Mouse (Mus musculus): ENCODE measurements at regions not wholly inside any gene's neighbourhood (a gene's known extent, or its start where the extent isn't known, plus 50 kb on each side); places are given as distances from the start of the nearest gene placed in this dataset.

GRCm38 (mm10) chr1:76933460-76933859 lies 581.4 kb downstream of the Epha4 start:
- H3K4me1 ChIP-seq: no peaks in the 10 kb centered on the region

DNA sequence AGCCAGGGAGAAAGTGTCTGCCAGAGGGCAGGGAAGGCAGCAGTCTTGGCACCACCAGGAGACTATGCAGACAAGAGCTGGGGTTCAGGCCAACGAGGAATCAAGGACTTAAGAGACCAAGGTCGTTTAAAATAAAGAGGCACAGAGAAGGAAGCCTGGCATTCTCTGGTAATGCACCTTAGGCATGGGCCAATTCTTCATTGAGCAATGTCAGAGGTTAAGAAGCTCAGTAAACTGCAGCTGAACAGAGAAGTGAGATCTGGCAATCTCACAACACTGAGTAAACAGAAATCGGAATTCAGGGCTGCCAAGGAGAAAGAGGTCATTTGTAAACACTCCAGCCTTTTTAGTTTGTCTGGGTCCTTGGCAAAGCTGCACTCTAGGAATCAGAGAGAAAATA lies 572.2 kb downstream of the Epha4 start:
- ATAC-seq (ENCODE audit: insufficient number of reproducible peaks, low FRiP score, low TSS enrichment, low read depth): no peak
- Histone ChIP-seq H3K27ac (no peak overlapping the region), H3K4me3 (no peak overlapping the region), H3K4me1 (no peaks in the 10 kb centered on the region), H3K9me3 (no peaks in the 10 kb centered on the region), H3K36me3 (no peaks in the 10 kb centered on the region), H3K4me2 (no peak overlapping the region), H3K27me3 (no peaks in the 10 kb centered on the region), H3K9ac (no peak overlapping the region)
- WGBS: 28% methylated on average over 3 of the region's 3 CpGs

More at GRCm38 (mm10) chr1:76933460-76933859, 581.4 kb downstream of the Epha4 start:
- H3K27ac ChIP-seq: no peak overlapping the region
- WGBS: 73% methylated on average over 4 of the region's 4 CpGs
- no peaks in the 10 kb centered on the region for H3K36me3 ChIP-seq
- no peak overlapping the region for H3K9ac ChIP-seq
- no peak for ATAC-seq (ENCODE audit: insufficient number of reproducible peaks, low FRiP score, low TSS enrichment, low read depth)
- no peaks in the 10 kb centered on the region for H3K9me3 ChIP-seq
- H3K27me3 ChIP-seq: no peaks in the 10 kb centered on the region
- no peak overlapping the region for H3K4me3 ChIP-seq
- H3K4me2 ChIP-seq: no peak overlapping the region

GRCm38 (mm10) chr1:76944046-76944445 lies 570.8 kb downstream of the Epha4 start:
- H3K4me3 ChIP-seq: no peak overlapping the region
- 44% methylated on average over 4 of the region's 4 CpGs for WGBS
- no peak for ATAC-seq (ENCODE audit: insufficient number of reproducible peaks, low FRiP score, low TSS enrichment, low read depth)
- H3K36me3 ChIP-seq: no peaks in the 10 kb centered on the region
- no peaks in the 10 kb centered on the region for H3K4me1 ChIP-seq
- H3K9me3 ChIP-seq: no peaks in the 10 kb centered on the region
- H3K27me3 ChIP-seq: no peaks in the 10 kb centered on the region
- no peak overlapping the region for H3K9ac ChIP-seq
- H3K4me2 ChIP-seq: no peak overlapping the region
- no peak overlapping the region for H3K27ac ChIP-seq

- Histone ChIP-seq H3K27ac (no peak overlapping the region), H3K4me2 (no peak overlapping the region), H3K27me3 (no peaks in the 10 kb centered on the region), H3K36me3 (no peaks in the 10 kb centered on the region), H3K9me3 (no peaks in the 10 kb centered on the region), H3K9ac (no peak overlapping the region), H3K4me1 (no peaks in the 10 kb centered on the region), H3K4me3 (no peak overlapping the region)
- ATAC-seq (ENCODE audit: insufficient number of reproducible peaks, low FRiP score, low TSS enrichment, low read depth): no peak
Measured at GRCm38 (mm10) chr1:76955031-76955430, 559.9 kb downstream of the Epha4 start.

DNA sequence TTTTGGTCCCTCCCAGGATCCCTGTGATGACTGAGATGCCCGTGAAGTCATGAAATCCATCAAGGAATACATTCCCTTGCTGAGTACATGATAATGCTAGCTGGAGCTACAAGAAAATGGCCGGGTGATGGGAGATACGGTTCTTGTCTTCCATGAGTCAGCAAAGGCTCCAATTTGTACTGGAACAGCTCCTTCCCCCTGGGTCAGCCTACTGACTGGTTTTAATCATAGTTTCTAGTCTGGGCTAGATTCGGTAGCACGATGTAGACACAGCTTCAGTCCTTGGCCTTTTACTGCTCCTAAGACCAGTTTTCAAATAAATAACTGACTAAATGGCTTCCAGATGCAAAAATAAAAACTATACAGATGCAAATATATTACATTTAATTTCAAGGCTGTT lies 557.5 kb downstream of the Epha4 start:
- Histone ChIP-seq H3K9ac (no peak overlapping the region), H3K4me1 (no peaks in the 10 kb centered on the region), H3K36me3 (no peaks in the 10 kb centered on the region), H3K27ac (no peak overlapping the region), H3K9me3 (no peaks in the 10 kb centered on the region), H3K4me3 (no peak overlapping the region), H3K4me2 (no peak overlapping the region), H3K27me3 (no peaks in the 10 kb centered on the region)
- ATAC-seq (ENCODE audit: insufficient number of reproducible peaks, low FRiP score, low TSS enrichment, low read depth): no peak
- WGBS: 47% methylated on average over 5 of the region's 5 CpGs

- no peak for ATAC-seq (ENCODE audit: insufficient number of reproducible peaks, low FRiP score, low TSS enrichment, low read depth)
- H3K36me3 ChIP-seq: no peaks in the 10 kb centered on the region
- no peak overlapping the region for H3K4me2 ChIP-seq
- no peak overlapping the region for H3K4me3 ChIP-seq
- no peaks in the 10 kb centered on the region for H3K9me3 ChIP-seq
- no peaks in the 10 kb centered on the region for H3K27me3 ChIP-seq
- WGBS: 51% methylated on average over 4 of the region's 4 CpGs
- H3K27ac ChIP-seq: no peak overlapping the region
- H3K4me1 ChIP-seq: no peaks in the 10 kb centered on the region
- H3K9ac ChIP-seq: no peak overlapping the region
Measured at GRCm38 (mm10) chr1:76958706-76959105, 556.2 kb downstream of the Epha4 start.

DNA sequence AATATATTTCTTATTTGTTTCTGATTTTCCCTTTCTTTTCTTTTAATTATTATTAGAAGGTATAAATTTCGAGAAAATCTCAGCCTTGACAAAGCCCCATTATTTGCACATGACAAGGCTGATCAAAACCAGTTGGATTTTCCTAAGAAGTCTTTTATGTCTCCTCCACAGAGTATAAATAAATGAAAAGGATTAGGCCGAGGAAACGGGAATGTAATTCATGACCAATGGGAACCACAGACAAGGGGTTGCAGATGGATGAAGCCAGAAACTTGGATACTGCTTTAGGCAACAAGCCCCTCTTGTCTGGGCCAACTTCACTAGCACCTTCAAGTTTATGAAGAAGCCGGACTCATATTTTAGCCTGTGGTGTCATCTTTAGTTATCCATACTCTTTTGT lies 542.4 kb downstream of the Epha4 start:
- Histone ChIP-seq H3K27ac (no peak overlapping the region), H3K4me2 (no peak overlapping the region), H3K9me3 (no peaks in the 10 kb centered on the region), H3K4me1 (peaks cover 4% of the 10 kb centered on the region; the same call in 1 of the 2 replicates), H3K4me3 (no peak overlapping the region), H3K9ac (no peak overlapping the region), H3K36me3 (no peaks in the 10 kb centered on the region), H3K27me3 (no peaks in the 10 kb centered on the region)
- WGBS: 51% methylated on average over 4 of the region's 4 CpGs
- ATAC-seq (ENCODE audit: insufficient number of reproducible peaks, low FRiP score, low TSS enrichment, low read depth): no peak

DNA sequence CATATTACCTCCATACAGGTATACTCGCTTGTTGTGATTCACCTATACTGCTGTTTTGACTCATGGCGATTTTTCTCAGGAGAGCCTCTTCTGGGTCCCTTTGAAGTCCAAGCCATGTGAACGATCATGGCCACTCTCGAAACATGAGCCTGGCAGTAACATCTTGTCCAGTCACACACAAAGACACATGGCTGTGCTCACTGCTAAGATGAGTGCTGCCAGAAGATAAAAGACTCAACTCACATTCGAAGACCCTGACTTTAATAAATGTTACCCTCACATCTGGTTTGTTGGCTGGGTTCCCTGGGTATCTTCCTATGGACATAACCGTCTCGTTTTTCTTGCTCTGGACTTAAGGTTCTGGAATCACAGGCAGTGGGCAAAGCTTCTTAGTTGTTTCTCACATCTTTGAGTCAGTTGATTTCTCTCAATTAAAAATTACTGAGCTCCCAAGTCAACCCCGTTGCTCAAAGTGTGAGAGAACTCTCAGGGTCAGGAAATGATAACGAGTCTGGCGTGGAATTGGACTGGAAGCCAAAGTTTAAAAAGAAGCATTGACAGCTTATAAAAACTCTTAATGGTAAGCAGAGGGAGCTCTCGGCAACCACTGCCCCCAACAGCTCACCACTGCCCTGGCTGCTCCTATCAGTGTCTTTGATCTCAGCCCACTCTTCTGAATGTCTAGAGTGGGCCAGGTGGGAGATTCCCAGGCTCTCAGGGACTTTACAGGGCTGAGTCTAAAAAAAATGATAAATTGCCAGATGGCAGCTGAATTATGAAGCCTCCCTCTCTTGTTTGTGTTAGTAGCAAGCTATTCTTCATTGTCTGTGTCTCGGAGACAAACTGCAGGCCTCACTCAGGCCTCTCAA lies 539.6 kb downstream of the Epha4 start:
- Histone ChIP-seq H3K27ac (no peak overlapping the region), H3K27me3 (no peaks in the 10 kb centered on the region), H3K9ac (no peak overlapping the region), H3K4me3 (no peak overlapping the region), H3K9me3 (no peaks in the 10 kb centered on the region), H3K36me3 (no peaks in the 10 kb centered on the region), H3K4me1 (peaks cover 4% of the 10 kb centered on the region; the same call in 1 of the 2 replicates), H3K4me2 (no peak overlapping the region)
- ATAC-seq (ENCODE audit: insufficient number of reproducible peaks, low FRiP score, low TSS enrichment, low read depth): no peak
- 50% methylated on average over 12 of the region's 12 CpGs for WGBS

DNA sequence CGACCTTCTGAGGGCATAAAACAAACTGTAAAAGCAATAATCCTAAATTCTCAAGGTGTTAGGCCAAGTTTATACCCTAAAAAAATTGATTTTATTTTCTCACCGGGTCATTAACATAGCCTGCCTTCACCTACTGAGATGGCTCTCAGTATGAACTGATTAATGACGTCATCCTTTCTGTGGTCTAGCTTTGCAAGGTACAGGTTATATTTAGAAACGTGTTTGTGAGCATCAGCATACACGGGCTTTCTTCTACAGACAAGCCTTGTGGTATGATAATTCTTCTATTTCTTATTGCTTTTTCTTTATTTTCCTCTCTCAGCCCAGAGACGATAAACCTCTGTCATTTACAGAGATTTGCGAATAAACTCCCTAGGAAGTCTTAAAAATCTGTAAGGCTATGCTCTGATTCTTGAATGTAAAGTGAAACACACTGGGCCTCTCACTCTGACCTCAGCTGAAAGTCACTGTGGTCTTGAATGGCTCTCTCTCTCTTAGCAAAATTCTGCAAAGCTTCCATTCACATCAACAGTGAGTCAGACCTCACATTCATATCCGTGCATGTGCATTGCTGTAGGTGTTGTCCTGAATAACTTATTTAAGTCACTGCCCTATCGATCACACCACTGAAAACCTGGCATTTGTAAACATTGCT lies 534.3 kb downstream of the Epha4 start:
- H3K4me3 ChIP-seq: no peak overlapping the region
- H3K36me3 ChIP-seq: no peaks in the 10 kb centered on the region
- H3K9ac ChIP-seq: no peak overlapping the region
- no peaks in the 10 kb centered on the region for H3K9me3 ChIP-seq
- no peak for ATAC-seq (ENCODE audit: insufficient number of reproducible peaks, low FRiP score, low TSS enrichment, low read depth)
- H3K4me2 ChIP-seq: no peak overlapping the region
- no peak overlapping the region for H3K27ac ChIP-seq
- no peaks in the 10 kb centered on the region for H3K27me3 ChIP-seq
- WGBS: 47% methylated on average over 9 of the region's 9 CpGs
- peaks cover under 1% of the 10 kb centered on the region; the same call in 1 of the 2 replicates for H3K4me1 ChIP-seq

GRCm38 (mm10) chr1:76993776-76994175 lies 521.1 kb downstream of the Epha4 start:
- 72% methylated on average over 2 of the region's 2 CpGs for WGBS

DNA sequence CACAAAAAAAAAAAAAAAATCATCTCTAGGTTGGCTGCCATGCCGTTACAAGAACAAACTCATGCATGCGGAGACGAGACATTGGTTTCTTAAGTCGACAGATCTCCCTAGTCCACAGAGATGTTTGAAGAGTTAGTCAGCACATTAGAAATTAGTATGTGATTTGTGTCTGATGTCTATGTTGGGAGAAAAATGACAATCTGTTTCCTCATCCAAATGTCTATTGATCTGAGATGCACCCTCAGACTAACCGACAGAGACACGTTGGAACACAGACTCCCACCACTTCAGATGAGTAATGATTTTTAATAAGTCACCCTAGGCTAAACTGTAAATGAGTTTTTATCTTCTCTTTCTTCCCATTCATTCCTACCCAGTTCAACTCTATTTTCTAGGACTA lies 506.9 kb downstream of the Epha4 start:
- Histone ChIP-seq H3K4me2 (no peak overlapping the region), H3K4me3 (no peak overlapping the region), H3K36me3 (no peaks in the 10 kb centered on the region), H3K4me1 (peaks cover 4% of the 10 kb centered on the region; the same call in 1 of the 2 replicates), H3K27ac (no peak overlapping the region), H3K9ac (no peak overlapping the region), H3K27me3 (no peaks in the 10 kb centered on the region), H3K9me3 (no peaks in the 10 kb centered on the region)
- 80% methylated on average over 6 of the region's 6 CpGs for WGBS
- no peak for ATAC-seq (ENCODE audit: insufficient number of reproducible peaks, low FRiP score, low TSS enrichment, low read depth)

More at GRCm38 (mm10) chr1:76993776-76994175, 521.1 kb downstream of the Epha4 start:
- Histone ChIP-seq H3K4me3 (no peak overlapping the region), H3K4me1 (no peaks in the 10 kb centered on the region), H3K27ac (no peak overlapping the region), H3K9ac (no peak overlapping the region), H3K4me2 (no peak overlapping the region), H3K36me3 (no peaks in the 10 kb centered on the region), H3K9me3 (no peaks in the 10 kb centered on the region), H3K27me3 (no peaks in the 10 kb centered on the region)
- no peak for ATAC-seq (ENCODE audit: insufficient number of reproducible peaks, low FRiP score, low TSS enrichment, low read depth)

GRCm38 (mm10) chr1:77010608-77011214 lies 504.2 kb downstream of the Epha4 start:
- ATAC-seq (ENCODE audit: insufficient number of reproducible peaks, low FRiP score, low TSS enrichment, low read depth): no peak
- H3K4me2 ChIP-seq: no peak overlapping the region
- H3K27ac ChIP-seq: no peak overlapping the region
- no peaks in the 10 kb centered on the region for H3K36me3 ChIP-seq
- 52% methylated on average over 8 of the region's 8 CpGs for WGBS
- H3K27me3 ChIP-seq: no peaks in the 10 kb centered on the region
- peaks cover 4% of the 10 kb centered on the region; the same call in 1 of the 2 replicates for H3K4me1 ChIP-seq
- no peak overlapping the region for H3K4me3 ChIP-seq
- no peaks in the 10 kb centered on the region for H3K9me3 ChIP-seq
- no peak overlapping the region for H3K9ac ChIP-seq

All from limb, embryonic 15.5 days (tissue).